Mouse (Mus musculus) C2C12 (cell line): ENCODE measurements around the gene Klrb1c. TPM values are rescaled to one million over a fixed set of nuclear protein-coding genes. Genes with fewer than 3 reads are reported as not detected.
"Not testable (repeated sequence)": the region's sequence is repeated elsewhere in the genome, so short reads cannot be mapped to it uniquely, and the experiment has no call there.

ENCODE experiments used
- H3K27me3 ChIP-seq: one replicate; pipeline ENCODE4 v1.6.1; 2011; ENCODE audit not compliant: control insufficient read depth, insufficient read depth, insufficient read length
- H3K36me3 ChIP-seq: one replicate; pipeline ENCODE4 v1.6.1; 2011; ENCODE audit not compliant: control insufficient read depth, insufficient read depth
- H3K4me3 ChIP-seq: one replicate; pipeline ENCODE4 v1.5.1; 2011; ENCODE audit warnings: mild to moderate bottlenecking, control low read depth; ENCODE audit not compliant: poor library complexity, insufficient read depth, severe bottlenecking
- H3K79me2 ChIP-seq: one replicate; pipeline ENCODE4 v1.6.1; 2011; ENCODE audit not compliant: control insufficient read depth, insufficient read depth
- H3K79me3 ChIP-seq: one replicate; pipeline ENCODE4 v1.6.1; 2011; ENCODE audit warnings: low read depth, control low read depth
- H3ac ChIP-seq: one replicate; pipeline ENCODE3; 2011; ENCODE audit warnings: low read depth; ENCODE audit not compliant: control insufficient read depth, insufficient read length
- CEBPB ChIP-seq: IDR thresholded peaks from one replicate; pipeline ENCODE4 v1.6.1; 2011; ENCODE audit warnings: low read depth, mild to moderate bottlenecking, control low read depth, moderate library complexity
- CTCF ChIP-seq: IDR thresholded peaks from one replicate; pipeline ENCODE4 v1.5.1; 2011; ENCODE audit not compliant: control insufficient read depth, insufficient read depth, insufficient read length
- FOSL1 ChIP-seq: IDR thresholded peaks from one replicate; pipeline ENCODE4 v1.8.0; 2011; ENCODE audit warnings: mild to moderate bottlenecking, low read length; ENCODE audit not compliant: poor library complexity, insufficient read depth, severe bottlenecking
- MAX ChIP-seq: IDR thresholded peaks from one replicate; pipeline ENCODE4 v1.6.1; 2011; ENCODE audit warnings: mild to moderate bottlenecking, control low read depth
- MYOD1 ChIP-seq: IDR thresholded peaks from one replicate; pipeline ENCODE4 v1.6.1; 2011; ENCODE audit warnings: low read depth; ENCODE audit not compliant: control insufficient read depth, insufficient read length
- MYOG ChIP-seq: IDR thresholded peaks from one replicate; pipeline ENCODE4 v1.6.1; 2011; ENCODE audit not compliant: control insufficient read depth, insufficient read length; ENCODE audit errors: extremely low read depth
- USF1 ChIP-seq: IDR thresholded peaks from one replicate; pipeline ENCODE4 v1.6.1; 2011; ENCODE audit warnings: low read depth, mild to moderate bottlenecking, control low read depth, moderate library complexity
- polyA plus RNA-seq: library from polyadenylated mRNA; unstranded; fragments of >200 nt; fragmentation: generic; extraction: Trizol; gene quantifications from one replicate; pipeline ENCODE4 v1.2.1, GENCODE M21; 2012; ENCODE audit warnings: missing spikeins

The Klrb1c gene
- polyA plus RNA-seq, 1 experiment, result not detected

DNA sequence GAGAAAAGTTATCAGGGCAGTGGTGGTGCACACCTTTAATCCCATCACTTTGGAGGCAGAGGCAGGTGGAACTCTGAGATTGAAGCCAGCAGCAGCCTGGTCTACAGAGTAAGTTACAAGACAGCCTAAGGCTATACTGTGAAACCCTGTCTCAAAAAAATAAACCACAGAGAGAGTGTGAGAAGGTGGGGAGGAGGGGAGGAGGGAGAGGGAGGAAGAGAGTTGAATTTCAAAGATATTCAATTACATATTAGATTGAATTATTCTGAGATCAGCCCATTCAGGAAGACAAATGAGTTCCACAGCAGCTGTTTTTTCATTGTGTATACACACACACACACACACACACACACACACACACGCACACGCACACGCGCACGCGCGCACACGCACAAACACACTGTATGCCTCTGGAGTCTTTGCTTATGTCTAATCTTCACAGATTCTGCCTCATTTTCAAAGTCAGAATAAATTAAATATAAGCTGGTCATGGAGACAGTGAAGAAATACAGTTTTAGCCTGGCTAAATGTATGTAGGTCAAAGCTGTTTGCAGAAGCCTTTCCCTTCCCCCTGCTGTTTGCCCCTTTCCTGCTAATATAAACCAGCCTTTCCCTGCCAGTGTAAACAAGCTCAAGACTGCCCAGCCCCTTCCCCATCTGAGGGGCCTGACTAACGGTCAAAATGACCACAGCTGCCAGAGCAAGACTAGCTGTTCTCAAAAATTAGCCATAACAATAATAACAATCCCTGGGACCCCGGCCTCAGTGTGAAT is 19.3 kb downstream of the Klrb1c start:
- no peaks in the 10 kb centered on the region for H3K36me3 ChIP-seq
- H3K4me3 ChIP-seq, result no peak overlapping the region
- no peak for TF ChIP-seq MYOG
- no peak for TF ChIP-seq CEBPB
- TF ChIP-seq MYOD1, result no peak
- no peak for TF ChIP-seq USF1
- TF ChIP-seq MAX, result no peak
- no peak for TF ChIP-seq FOSL1
- H3K27me3 ChIP-seq, result no peaks in the 10 kb centered on the region
- H3K79me2 ChIP-seq, result no peaks in the 10 kb centered on the region
- H3K79me3 ChIP-seq, result no peaks in the 10 kb centered on the region
- H3ac ChIP-seq, result no peak overlapping the region

DNA sequence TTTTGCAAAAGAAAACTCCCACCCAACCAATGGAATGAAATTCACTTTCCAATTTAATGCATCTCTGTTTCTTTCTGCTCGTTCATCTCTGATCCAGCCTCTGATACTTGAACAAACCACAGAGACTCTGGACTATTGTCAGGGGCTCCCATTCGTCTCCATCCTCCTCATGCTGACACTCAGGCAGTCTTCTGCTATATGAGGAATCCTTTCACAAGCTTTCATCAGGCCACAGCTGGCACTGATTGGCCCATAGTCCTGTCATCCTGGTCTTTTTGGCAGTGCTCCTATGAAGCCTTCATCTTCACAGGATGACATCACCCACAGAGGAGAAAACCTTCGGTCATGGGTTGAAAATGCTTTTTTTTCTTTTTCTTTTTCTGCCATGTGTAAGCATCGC is 21.0 kb downstream of the Klrb1c start:
- Histone ChIP-seq H3K79me3 (no peaks in the 10 kb centered on the region), H3K4me3 (no peak overlapping the region), H3K36me3 (no peaks in the 10 kb centered on the region), H3K27me3 (no peaks in the 10 kb centered on the region), H3ac (no peak overlapping the region), H3K79me2 (no peaks in the 10 kb centered on the region)
- no peak for TF ChIP-seq USF1
- TF ChIP-seq CEBPB, result no peak

DNA sequence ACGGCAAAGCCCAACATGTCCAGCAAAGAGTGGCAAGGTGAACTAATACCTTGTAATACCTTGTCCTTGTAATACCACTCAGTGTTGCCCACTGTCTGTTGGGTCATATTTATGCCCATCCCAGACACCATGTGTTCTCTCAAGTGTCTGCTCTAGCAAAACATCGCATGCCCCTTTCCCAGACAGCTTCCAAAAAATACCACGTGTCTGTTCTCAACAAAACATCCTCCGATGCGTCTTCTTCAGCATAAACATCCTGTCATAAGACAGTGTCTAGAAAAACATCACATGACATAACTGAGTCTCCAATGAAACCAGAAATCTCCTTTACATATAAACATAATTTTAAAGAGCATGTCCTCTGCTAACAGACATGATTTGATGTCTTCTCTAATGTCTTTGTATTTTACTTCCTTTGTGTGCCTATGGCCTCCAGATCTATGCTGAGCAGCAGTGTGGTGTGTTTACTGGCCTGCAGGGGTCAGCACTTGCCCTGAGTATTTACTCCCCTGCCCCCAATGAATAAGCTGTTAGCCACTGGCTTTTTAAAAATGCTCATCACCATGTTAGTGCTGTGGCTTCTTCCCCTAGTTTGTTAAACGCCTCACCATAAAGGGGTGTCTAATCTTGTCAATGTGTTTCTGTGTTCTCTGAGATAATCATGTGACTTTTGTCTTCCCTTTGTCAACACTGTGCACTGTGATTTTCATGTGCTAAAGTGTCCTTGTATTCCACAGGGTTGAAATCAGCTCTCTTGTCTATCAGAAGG is 22.3 kb downstream of the Klrb1c start:
- not testable (repeated sequence) for H3K4me3 ChIP-seq, H3K27me3 ChIP-seq, H3K79me2 ChIP-seq, H3K79me3 ChIP-seq, H3ac ChIP-seq, H3K36me3 ChIP-seq

DNA sequence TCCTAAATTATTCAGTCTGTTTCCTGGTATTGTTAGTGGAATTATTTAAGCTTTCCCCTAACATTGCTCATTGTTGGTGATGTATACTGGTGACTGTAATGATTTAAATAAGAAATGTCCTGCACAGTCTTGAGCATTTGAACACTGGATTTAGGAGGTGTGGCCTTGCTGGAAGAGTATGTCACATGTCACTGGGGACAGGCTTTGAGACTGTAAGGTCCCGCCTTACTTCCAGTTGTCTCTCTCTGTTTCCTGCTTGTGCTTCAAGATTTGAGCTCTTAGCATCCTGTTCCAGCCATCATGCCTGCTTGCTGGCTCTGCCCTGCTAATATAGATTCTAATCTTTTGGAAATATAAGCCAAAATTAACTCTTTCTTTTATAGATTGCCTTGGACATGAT is 23.8 kb downstream of the Klrb1c start:
- Histone ChIP-seq H3K27me3 (no peaks in the 10 kb centered on the region), H3ac (no peak overlapping the region), H3K79me3 (no peaks in the 10 kb centered on the region), H3K36me3 (no peaks in the 10 kb centered on the region), H3K4me3 (no peak overlapping the region), H3K79me2 (no peaks in the 10 kb centered on the region)
- no peak for TF ChIP-seq CTCF
- no peak for TF ChIP-seq USF1
- TF ChIP-seq FOSL1, result no peak
- TF ChIP-seq MYOG, result no peak
- no peak for TF ChIP-seq MYOD1
- no peak for TF ChIP-seq CEBPB
- no peak for TF ChIP-seq MAX

DNA sequence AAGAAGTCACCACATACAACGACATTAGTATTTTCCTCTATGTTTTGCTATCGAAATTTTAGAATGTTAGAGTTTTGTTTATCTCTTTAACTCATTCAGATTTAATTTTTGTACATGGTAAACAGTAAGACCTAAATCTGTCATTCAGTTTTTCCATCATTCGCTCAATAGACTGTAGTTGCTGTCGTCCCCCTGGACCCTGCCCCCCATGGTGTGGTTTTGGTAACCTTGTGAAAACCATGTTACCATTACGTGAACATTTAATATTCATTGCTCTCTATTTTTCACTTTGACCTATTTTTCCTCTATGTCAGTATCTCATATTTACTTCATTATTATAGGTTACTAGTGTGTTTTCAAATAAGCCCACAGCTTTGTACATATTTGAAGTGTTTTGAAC is 24.4 kb downstream of the Klrb1c start:
- Histone ChIP-seq H3ac (no peak overlapping the region), H3K27me3 (no peaks in the 10 kb centered on the region), H3K4me3 (no peak overlapping the region), H3K36me3 (no peaks in the 10 kb centered on the region), H3K79me2 (no peaks in the 10 kb centered on the region), H3K79me3 (no peaks in the 10 kb centered on the region)
- TF ChIP-seq CTCF, result no peak
- no peak for TF ChIP-seq USF1
- no peak for TF ChIP-seq CEBPB
- TF ChIP-seq MAX, result no peak
- no peak for TF ChIP-seq MYOD1
- TF ChIP-seq MYOG, result no peak
- no peak for TF ChIP-seq FOSL1

DNA sequence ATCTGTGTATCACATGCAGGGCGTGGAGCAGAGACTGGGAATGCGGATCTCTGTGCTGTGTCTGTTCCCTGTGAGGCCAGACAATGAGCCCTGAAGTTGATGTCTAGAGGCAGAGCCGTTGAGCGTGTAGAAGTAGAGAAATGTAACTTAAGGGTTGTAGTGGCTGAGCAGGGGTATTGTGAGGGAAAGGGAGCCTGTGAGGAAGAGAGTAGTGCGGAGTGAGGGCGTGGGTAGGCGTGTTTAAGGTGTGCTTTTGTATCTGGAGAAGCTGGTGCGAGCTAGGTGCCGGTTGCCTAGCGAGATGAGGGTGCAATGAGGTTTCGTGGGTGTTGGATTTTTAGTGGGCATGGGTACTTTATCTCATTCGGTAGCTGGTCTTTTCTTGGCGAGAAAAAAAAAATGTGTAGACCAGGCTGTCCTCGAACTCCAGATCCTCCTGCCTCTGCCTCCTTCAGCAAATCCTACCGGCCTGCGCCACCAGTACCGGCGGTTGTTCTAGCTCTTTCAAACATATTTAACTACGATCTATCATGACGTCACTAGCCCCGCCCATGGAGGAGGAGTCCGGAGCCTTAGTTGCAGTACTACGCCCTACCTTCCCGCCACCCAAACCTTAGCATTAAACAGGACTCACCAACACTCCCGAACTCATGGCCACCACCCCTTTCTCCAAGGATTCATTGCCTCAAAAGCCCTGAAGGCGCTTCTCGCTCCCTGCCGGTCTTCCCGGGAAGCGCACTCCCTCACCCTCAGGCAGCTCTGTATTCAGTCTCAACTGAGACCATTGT is 25.1 kb downstream of the Klrb1c start:
- no peaks in the 10 kb centered on the region for H3K79me3 ChIP-seq
- H3K4me3 ChIP-seq, result no peak overlapping the region
- H3ac ChIP-seq, result no peak overlapping the region
- H3K79me2 ChIP-seq, result no peaks in the 10 kb centered on the region
- no peaks in the 10 kb centered on the region for H3K27me3 ChIP-seq
- H3K36me3 ChIP-seq, result no peaks in the 10 kb centered on the region
- TF ChIP-seq MAX, result no peak
- TF ChIP-seq MYOG, result no peak
- TF ChIP-seq FOSL1, result no peak
- TF ChIP-seq CTCF, result peak; percentile 7

DNA sequence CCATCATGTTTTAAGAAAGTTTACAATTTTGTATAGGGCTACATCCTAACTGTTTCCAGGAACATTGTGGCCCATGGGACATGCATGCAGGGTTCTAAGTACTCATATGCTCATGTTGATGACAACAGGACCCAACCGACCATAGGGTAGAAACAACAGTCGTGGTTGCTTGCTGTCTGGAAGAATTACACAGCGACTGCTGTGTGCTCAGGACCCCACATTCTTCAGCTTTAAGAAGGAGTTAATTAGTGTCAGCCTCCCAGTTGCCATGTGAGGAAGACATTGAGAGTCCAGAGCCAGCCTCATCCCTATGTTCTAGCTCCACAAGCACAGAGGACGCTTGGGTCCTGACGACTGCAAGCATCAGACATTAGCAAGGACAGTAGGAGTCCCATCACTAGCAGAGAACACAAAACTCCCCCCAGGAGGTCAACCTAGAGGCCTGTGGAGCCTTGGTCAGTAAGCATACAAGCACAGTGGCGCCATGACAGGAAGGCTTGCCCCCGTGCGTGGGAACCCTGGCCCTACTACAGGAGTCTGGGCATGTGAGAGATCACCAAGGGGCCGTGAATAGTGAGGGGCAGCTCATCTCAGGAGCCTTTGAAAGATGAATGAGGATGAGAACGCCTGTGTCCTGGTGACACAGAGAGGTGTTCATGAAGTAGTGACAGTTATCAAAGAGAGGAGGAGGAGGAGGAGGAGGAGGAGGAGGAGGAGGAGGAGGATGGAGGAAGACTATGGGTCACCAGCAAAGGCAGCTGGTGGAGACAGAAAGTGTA is 25.9 kb downstream of the Klrb1c start:
- not testable (repeated sequence) for H3K4me3 ChIP-seq, H3K36me3 ChIP-seq, H3K79me2 ChIP-seq, H3K79me3 ChIP-seq, H3K27me3 ChIP-seq, H3ac ChIP-seq
